Mouse (Mus musculus): ENCODE data around the gene Gpr55.
A peak's percentile ranks its signal among the peaks of the same experiment; 100 is the strongest.

The Gpr55 gene

GRCm38 (mm10) chr1:85957942-85958619 is 2.7 kb downstream of the Gpr55 start:
- peak; percentile 33 to 41 for DNase-seq (ENCODE audit: low spot score in 2 of 2)

DNA sequence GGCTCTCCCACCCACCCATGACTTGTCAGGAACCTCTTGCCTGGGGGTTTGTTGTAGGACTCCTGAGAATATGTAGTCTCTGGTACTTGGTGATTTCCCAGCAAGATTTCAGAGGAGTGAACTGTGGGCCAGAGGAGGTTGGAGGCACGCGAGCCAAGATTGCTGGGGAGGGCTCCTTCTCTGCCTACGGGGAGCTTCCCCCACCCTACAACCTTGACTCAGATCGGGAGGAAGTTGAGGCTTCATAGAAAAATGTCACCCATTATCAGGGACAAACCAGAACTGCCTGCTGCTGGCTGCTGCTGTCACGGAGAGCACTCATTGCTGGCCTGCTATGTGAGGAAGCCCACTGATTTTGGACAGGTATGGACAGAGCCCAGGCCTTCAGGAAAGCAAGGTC is 3.5 kb downstream of the Gpr55 start:
- no peak for DNase-seq (ENCODE audit: low spot score in 2 of 2)

- DNase-seq (ENCODE audit: low spot score in 2 of 2) = no peak
Observed at GRCm38 (mm10) chr1:85955150-85955549, 5.7 kb downstream of the Gpr55 start.

DNA sequence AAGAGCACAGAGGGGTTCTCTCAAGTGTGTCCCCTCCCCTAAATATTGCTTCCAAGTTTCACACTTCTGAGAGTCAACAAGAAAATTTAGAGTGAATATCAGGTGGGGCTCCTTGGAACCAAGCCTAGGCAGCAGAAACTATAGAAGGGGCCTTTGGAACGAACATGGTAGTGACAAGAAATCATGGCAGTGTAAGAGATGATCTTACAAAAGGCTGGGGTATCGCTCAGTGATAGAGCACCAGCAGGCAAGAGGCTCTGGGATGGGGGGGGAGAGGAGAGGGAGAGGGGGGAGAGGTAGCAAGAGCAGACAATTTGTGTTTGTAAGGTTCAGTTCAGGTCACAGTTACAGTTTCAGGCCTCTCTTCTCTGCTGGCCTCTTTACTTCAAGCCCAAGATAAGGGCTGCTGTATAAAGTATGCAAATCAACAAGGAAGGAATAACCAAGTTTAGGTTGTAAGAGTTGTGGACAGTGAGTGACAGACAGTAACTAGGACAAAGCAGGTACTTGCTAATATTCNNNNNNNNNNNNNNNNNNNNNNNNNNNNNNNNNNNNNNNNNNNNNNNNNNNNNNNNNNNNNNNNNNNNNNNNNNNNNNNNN is 11.6 kb downstream of the Gpr55 start:
- DNase-seq (ENCODE audit: low spot score in 2 of 2) = no peak

- no peak for DNase-seq (ENCODE audit: low spot score in 2 of 2)
Observed at GRCm38 (mm10) chr1:85942318-85942717, 18.5 kb downstream of the Gpr55 start.

GRCm38 (mm10) chr1:85937323-85937722 is 23.5 kb downstream of the Gpr55 start:
- DNase-seq (ENCODE audit: low spot score in 2 of 2) = no peak

DNA sequence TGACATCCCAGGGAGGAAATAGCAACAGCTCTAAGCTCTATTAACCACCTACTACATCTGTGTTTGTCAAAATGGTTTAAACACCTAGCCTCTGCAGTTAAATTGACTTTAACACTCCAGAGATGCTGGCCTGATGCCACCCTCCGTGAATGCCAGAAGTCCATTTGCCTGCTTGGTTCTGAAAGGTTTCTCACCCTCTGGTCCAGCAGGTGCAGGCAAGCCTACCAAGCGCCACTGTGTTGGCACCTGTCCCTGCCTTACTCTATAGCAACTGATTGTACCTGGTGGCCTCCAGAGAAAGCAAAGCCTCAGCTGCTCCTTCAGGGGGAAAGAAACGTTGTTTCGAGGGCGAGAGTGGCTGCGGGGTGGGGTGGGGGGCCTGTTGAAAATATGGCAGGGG is 24.5 kb downstream of the Gpr55 start:
- no peak for DNase-seq (ENCODE audit: low spot score in 2 of 2)

DNA sequence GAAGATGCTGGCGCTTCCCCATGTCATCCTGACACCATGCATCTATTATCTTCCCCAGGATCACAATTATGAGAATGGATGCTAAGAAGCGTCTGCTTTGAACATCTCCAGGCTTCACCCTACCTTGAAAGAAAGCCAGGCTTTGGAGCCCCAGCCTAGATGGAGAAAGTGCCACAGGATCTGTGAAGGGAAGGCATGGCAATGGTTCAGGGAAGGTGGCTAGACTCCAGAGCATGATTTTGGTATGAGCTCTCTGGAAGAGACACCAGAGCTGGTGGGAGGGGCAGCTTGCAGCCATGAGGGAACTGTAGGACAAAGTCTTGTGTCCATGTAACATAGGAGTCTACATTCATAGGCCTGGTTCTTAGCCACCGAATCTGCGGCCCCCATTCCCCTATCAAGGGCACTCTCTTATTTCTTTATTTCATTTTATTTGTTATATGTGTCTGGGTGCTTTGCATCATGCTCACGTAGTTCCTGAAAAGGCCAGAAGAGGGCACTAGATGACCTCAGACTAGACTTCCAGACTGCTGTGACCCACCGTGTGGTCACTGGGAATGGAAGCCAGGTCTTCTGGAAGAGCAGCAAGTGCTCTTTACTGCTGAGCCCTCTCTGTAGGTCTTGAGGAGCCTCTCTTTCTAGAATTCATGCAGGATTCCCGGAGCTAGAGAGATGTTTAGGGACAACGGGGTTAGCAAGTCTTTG is 25.5 kb downstream of the Gpr55 start:
- DNase-seq (ENCODE audit: low spot score in 2 of 2) = peak; percentile 38 to 74

GRCm38 (mm10) chr1:85934560-85934959 is 26.2 kb downstream of the Gpr55 start:
- no peak for DNase-seq (ENCODE audit: low spot score in 2 of 2)

DNA sequence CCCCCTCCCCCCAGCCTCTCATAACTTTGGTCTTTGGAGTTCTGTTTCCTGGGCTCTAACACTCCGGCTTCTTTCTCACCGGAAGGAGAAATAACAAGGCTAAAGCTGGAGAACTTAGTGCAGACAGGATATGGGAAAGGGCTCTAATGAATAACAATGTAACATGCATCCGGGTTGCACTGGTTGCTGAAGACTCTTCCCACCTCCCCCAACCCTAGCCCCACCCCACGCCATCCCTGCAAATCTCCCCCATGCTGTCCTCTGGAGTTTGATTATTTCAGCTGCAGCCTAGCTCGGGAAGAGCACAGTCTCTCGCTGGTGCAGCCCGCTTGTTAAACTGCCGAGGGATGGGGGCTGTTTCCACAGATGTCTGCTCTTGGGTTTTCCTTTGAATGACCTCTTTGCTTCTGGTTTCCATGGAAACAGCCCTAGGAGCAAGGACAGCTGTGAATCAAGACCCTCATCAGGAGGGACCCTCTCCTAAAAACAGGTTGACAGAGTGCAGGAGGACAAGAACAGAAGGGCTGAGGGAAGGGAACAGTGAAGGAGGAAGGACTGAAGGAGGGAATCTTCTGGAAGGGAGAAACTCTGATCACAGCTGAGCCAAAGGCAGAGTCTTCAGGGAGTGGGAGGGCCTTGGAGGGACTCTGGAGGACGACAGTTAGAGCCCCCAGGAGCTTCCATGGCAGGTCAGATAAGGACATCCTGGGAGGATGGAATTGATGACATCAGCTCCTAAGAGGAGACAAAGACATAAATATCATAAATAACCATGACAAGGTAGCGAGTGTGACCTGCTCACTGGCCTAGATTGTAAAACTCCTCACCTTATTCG is 27.0 kb downstream of the Gpr55 start:
- no peak for DNase-seq (ENCODE audit: low spot score in 2 of 2)

DNA sequence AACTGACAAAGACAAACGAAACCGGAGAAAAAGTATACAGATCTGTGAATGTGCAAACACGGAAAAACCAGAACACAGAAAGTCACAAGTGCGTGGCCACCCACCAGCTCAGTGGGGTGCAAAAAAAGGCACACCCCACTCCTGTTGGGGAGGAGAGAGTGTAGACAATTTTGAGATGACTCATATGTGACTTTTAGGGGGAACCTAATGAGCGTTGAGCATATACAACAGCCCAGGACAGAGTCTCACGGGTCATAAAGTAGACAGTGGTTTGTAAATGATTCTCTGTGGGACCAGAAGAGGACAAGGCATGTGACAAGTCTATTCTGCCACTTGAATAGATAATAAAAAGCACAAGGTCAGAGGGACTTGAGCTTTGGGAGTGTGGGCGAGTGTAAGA is 27.6 kb downstream of the Gpr55 start:
- no peak for DNase-seq (ENCODE audit: low spot score in 2 of 2)

DNA sequence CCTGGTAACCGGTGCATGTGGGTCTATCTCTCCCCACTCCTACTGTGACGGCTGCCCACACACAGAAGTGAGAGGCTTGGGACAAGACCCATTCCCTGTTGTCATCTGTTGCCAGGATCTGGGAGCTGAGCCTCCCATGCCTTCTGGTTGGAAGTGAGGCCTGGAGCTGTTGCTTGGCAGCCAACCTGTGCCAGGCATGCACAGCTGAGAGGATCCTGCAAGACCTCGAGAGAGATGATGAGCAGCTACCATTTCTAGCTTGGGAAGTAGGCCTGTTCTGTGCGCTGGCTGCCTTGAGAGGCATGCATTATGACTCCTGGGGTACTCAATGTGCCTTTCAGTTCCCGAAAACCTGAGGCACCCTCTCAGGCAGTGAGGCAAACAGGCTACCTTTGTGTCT is 29.6 kb downstream of the Gpr55 start:
- DNase-seq (ENCODE audit: low spot score in 2 of 2) = no peak

GRCm38 (mm10) chr1:85929406-85929805 is 31.4 kb downstream of the Gpr55 start:
- DNase-seq (ENCODE audit: low spot score in 2 of 2) = no peak

- peak; percentile 16 to 26 for DNase-seq (ENCODE audit: low spot score in 2 of 2)
Observed at GRCm38 (mm10) chr1:85928688-85929065, 32.1 kb downstream of the Gpr55 start.

GRCm38 (mm10) chr1:85928057-85928687 is 32.6 kb downstream of the Gpr55 start, which contains the start of gene 4933407L21Rik:
Gene 4933407L21Rik, plus strand, starts transcription at chr1:85928483.
- peak; percentile 8 to 34 for DNase-seq (ENCODE audit: low spot score in 2 of 2)

DNA sequence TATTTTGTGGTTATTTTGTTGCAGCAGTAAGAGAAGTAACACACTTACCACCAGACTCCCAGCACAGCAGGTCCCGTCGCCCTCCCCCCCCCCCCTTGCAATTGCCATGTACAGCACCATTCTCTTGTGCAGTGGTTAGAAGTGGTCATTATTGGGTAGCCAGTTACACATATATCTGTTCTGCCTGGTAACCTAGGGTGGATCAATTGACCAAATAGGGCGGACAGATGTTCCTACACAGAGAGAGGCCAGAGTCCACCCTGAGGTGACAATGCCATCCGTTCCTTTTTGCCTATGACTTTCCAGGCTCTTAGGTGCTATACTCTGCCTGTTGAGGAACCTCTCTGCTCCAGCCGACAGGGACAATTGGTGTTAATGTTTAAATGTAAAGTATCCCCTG is 35.6 kb downstream of the Gpr55 start:
- DNase-seq (ENCODE audit: low spot score in 2 of 2) = no peak

GRCm38 (mm10) chr1:85922865-85923211 is 38.0 kb downstream of the Gpr55 start:
- DNase-seq (ENCODE audit: low spot score in 2 of 2) = no peak

DNA sequence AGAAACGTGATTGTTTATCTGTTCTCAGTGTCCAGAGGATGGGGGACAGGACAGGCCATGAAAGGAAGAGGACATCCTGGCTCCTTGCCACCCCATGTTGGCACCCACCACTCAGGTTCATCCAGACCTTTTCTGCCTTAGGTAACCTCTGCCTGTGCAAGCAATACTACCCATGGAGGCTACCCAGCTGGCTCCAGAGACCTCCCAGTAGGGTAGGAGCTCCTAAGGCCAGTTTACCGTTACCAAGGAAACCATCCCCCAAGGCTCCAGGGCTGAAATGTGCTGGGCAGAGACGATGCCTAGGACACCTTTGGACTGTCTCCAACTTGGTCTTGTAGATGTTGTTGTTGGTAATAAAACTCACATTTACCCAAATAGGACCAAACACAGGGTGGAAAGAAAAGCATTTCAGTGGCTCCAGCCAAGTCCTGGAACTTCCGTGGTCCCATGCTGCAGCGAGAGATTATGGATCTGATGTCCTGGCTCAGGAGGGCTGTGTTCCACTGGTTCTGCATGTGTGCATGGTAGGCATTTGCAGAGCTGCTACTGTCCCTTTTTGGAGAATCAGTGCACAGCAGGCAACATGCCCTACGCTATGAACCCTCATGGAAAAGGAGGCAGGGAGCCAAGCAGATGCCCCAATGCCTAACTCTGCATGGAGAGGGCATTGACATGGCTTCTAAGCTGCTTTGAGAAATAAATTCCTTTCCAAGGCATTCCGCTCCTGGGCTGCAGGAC is 38.5 kb downstream of the Gpr55 start:
- no peak for DNase-seq (ENCODE audit: low spot score in 2 of 2)

DNA sequence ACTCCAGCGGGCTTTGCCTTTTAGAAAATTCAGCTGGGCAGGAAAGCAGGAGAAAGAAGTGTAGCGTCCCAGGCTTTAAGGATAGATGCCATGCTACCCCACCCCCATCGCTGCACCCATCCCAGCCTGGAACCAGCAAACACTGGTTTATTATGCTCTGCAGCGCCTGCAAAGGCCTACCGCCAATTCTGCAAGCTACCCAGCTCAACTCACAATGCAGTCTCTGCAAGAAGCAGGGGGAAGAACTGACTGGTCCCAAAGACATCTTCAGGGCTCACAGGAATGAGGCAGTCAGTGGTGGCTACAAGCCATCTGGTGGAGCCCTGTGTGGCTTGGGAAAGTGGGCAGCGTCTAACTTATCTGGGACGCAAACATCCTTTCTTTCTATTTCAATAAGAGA is 39.1 kb downstream of the Gpr55 start:
- no peak for DNase-seq (ENCODE audit: low spot score in 2 of 2)

DNA sequence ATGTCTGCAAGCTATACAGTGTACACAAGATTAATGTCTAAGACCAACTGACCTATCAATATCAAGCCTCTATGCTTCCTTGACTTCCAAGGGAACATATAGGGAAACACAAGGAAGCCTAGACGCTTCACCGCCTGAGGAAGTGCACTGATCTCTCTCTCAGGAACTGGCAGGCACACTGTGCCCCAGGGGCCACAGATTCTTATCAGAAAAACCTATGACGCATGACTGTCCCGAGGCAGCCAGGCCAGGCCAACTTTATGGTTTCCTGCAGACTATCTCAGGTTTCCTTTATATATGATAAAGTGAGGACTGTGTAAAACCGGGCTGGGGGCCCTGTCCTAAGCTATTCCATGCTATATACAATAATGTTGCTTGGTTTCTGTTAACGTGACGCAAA is 41.2 kb downstream of the Gpr55 start:
- DNase-seq (ENCODE audit: low spot score in 2 of 2) = no peak

GRCm38 (mm10) chr1:85916830-85917450 is 43.9 kb downstream of the Gpr55 start:
- DNase-seq (ENCODE audit: low spot score in 2 of 2) = no peak

All from thymus, postnatal 10 days (tissue).